Mouse (Mus musculus) kidney, adult 2 months (tissue): Measurements from ENCODE around the gene 9030612E09Rik.

Experiments used
- CTCF ChIP-seq: fragments of 200-500 bp; conservative IDR thresholded peaks from 2 replicates; pipeline ENCODE4 v1.5.1; 2011; ENCODE audit warnings: low read depth, mild to moderate bottlenecking, control low read depth, low read length, moderate library complexity, mixed read lengths; ENCODE audit not compliant: insufficient read depth, insufficient read length
- POLR2A ChIP-seq: fragments of 200-500 bp; IDR thresholded peaks from one replicate; pipeline ENCODE4 v1.6.1; 2011; ENCODE audit warnings: low read depth, low read length, control low read depth

GRCm38 (mm10) chr10:43162318-43162717 lies 12.2 kb upstream of the 9030612E09Rik start:
- TF ChIP-seq POLR2A (no peak), CTCF (no peak)
